Mouse (Mus musculus): ENCODE measurements around the gene Depdc1b. TPM values are rescaled to one million over a fixed set of nuclear protein-coding genes. Genes with fewer than 3 reads are reported as not detected.
A peak's percentile ranks its signal among the peaks of the same experiment; 100 is the strongest.

Depdc1b gene
- polyA plus RNA-seq, 1 experiment, result 11.2 TPM

DNA sequence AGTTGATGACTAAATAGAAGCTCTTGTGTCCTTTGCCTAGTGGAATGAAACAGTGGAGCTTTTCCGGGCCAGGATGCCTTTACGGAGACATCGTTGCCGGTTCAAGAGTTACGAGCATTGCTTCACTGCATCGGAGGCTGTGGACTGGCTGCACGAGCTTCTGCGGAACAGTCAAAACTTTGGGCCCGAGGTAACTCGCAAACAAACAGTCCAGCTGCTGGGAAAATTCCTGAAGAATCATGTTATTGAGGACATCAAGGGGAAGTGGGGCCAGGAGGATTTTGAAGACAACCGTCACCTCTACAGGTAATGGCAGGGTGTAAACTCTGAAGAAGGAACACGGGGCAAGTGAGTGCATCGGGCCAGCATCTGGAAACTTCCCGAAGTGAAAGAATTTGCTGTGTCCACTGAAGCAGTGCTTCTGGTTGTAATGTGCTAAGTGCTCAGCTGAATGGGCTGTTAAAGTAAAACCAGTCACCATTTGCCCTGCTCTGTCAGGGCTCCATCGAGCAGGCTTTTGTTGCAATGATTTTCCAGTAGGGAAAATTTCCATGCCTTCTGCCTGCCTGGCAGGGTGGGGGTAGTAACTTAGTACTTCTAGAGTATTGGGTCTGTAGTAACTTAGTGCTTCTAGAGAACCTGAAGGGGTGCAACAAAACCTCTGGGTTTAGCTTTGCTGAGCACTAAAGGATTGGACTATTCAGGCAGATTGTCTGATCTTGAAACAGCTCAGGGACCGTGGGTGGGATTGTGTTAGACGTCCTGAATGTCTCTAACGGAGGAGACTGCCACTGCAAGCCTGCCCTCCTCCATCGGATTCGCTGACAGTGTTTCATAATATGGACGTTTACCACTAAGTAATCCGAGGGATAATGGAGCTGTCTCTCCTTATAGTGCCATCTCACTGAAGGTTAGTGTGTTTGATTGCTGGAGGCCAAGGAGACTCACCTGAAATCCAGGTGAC, 8.0 kb downstream of the Depdc1b start:
- TF ChIP-seq POLR2A (IDR thresholded peaks at IDR 0.05; ENCODE audit: low read depth, low read length), result no peak
- TF ChIP-seq CTCF (conservative IDR thresholded peaks at IDR 0.05; ENCODE audit: insufficient read depth, insufficient read length, low read depth, low read length), result no peak
- WGBS, result 37% methylated on average over 22 of the region's 22 CpGs
- H3K36me3 ChIP-seq (ENCODE audit: control insufficient read depth, insufficient read depth, low read length), result no peaks in the 10 kb centered on the region
- peak overlapping the region; percentile 27 for H3K4me3 ChIP-seq (ENCODE audit: insufficient read depth, low read depth, low read length)
- no peaks in the 10 kb centered on the region for H3K27me3 ChIP-seq (replicated peaks; ENCODE audit: control insufficient read depth, insufficient read depth, low read length)
- H3K4me1 ChIP-seq (ENCODE audit: control insufficient read depth, insufficient read depth, low read length), result peaks cover 27% of the 10 kb centered on the region
- H3K27ac ChIP-seq (ENCODE audit: insufficient read depth, low read depth, low read length), result peak overlapping the region; percentile 96
- peak; percentile 86 for DNase-seq

DNA sequence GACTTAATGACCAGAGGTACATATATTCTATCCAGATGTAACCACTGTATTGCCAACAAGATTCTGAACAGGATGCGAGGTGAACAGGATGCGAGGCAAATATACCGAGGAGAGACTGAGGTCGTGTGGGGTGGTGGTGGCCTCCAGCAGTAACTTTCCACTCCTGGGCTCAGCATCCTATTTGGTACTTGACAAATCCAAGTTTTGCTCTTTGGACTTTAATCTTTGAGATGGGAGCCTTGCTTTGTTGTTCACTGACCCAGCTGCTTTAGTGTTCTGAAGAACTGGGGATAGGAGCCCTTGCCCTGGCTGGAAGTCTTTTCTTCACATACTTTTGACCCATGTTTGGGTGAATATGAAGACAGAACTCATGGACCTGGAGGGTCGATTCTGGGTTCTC, 9.7 kb downstream of the Depdc1b start:
- peaks cover 27% of the 10 kb centered on the region for H3K4me1 ChIP-seq (ENCODE audit: control insufficient read depth, insufficient read depth, low read length)
- no peak overlapping the region for H3K4me3 ChIP-seq (ENCODE audit: insufficient read depth, low read depth, low read length)
- H3K27ac ChIP-seq (ENCODE audit: insufficient read depth, low read depth, low read length), result peak overlapping the region; percentile 80
- WGBS, result 35% methylated on average over 5 of the region's 5 CpGs
- peak; percentile 89 for DNase-seq
- no peaks in the 10 kb centered on the region for H3K36me3 ChIP-seq (ENCODE audit: control insufficient read depth, insufficient read depth, low read length)
- H3K27me3 ChIP-seq (replicated peaks; ENCODE audit: control insufficient read depth, insufficient read depth, low read length), result no peaks in the 10 kb centered on the region
- TF ChIP-seq CTCF (conservative IDR thresholded peaks at IDR 0.05; ENCODE audit: insufficient read depth, insufficient read length, low read depth, low read length), result no peak
- no peak for TF ChIP-seq POLR2A (IDR thresholded peaks at IDR 0.05; ENCODE audit: low read depth, low read length)

DNA sequence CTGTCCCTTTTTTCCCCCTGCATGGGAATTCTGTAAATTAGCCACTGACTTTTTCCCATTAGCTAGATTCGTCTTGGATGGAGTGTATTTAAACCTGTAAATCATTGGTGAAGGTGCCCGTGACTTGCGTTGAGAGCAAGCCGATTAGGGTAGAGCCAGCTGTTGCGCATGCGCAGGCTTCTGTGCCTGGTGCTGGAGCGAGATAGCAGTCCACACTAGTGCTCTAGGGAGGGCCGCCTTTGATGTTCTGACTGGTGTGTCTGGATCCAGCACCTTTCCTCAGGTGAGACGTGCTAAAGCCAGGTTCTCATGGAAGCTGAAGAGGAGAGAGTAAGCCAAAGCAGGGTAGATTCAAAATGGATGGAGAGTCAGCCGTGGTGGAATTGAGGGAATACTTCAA, 10.2 kb downstream of the Depdc1b start:
- peaks cover 27% of the 10 kb centered on the region for H3K4me1 ChIP-seq (ENCODE audit: control insufficient read depth, insufficient read depth, low read length)
- H3K27me3 ChIP-seq (replicated peaks; ENCODE audit: control insufficient read depth, insufficient read depth, low read length), result no peaks in the 10 kb centered on the region
- peak overlapping the region; percentile 7 for H3K4me3 ChIP-seq (ENCODE audit: insufficient read depth, low read depth, low read length)
- WGBS, result 40% methylated on average over 10 of the region's 10 CpGs
- peak; percentile 94 for DNase-seq
- TF ChIP-seq CTCF (conservative IDR thresholded peaks at IDR 0.05; ENCODE audit: insufficient read depth, insufficient read length, low read depth, low read length) (no peak), POLR2A (IDR thresholded peaks at IDR 0.05; ENCODE audit: low read depth, low read length) (no peak)
- H3K27ac ChIP-seq (ENCODE audit: insufficient read depth, low read depth, low read length), result peak overlapping the region; percentile 80
- no peaks in the 10 kb centered on the region for H3K36me3 ChIP-seq (ENCODE audit: control insufficient read depth, insufficient read depth, low read length)

DNA sequence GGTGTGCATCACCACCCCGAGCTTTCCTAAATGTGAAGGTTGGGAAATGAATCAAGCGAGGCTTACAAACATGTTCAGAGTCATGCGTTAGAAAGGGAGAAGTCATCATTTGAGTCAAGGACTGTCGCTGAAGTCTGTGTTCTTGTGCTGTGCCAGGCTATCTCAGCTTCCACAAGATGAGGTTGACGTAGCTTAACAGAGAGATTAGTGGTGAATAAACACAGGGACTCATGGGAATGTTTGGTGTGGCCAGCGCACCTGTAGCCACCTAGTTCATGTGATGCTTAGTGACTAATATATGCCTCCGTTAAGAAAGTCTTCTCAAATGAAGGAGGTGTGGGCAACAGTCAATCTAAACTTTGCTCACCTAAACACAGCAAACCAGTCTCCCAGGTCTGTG, 10.9 kb downstream of the Depdc1b start:
- WGBS, result 67% methylated on average over 7 of the region's 7 CpGs
- TF ChIP-seq CTCF (conservative IDR thresholded peaks at IDR 0.05; ENCODE audit: insufficient read depth, insufficient read length, low read depth, low read length), result no peak
- no peak for TF ChIP-seq POLR2A (IDR thresholded peaks at IDR 0.05; ENCODE audit: low read depth, low read length)

DNA sequence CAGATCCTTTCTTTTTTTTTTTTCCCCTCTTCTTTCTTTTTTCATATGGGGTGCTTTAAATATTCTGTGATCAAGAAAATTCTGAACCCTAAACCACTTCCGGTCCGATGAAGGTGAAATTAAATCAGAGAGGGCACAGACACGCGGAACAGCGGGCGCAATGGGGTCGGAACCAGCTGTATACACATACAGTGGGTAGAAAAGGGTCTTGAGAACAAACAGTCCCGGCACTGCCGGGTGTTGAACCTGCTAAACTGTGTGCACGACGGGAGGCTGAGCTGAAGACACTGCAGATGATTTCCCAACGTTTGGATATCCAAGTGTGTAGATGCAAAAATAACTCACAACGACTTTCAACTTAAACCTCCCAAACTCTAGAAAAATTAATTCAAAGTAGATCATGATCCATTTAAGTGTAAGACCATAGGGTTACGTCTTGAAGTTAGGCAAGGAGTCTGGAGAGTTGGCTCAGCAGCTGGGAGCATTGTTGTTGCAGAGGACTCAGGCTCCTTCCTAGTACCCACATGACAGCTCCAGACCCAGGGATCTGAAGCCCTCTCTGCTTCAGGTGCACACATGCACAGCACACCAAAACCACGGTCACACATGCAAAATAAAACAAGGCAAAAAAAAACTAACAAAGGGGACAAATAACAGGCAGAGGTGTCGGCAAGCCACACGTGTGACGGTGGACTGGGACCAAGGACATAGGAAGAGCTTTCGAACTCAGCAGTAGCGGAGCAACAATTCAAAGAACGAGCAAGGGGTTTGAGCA, 12.5 kb downstream of the Depdc1b start:
- no peak for DNase-seq
- WGBS, result 81% methylated on average over 21 of the region's 21 CpGs
- Histone ChIP-seq H3K27me3 (replicated peaks; ENCODE audit: control insufficient read depth, insufficient read depth, low read length) (no peaks in the 10 kb centered on the region), H3K36me3 (ENCODE audit: control insufficient read depth, insufficient read depth, low read length) (no peaks in the 10 kb centered on the region), H3K4me3 (ENCODE audit: insufficient read depth, low read depth, low read length) (no peak overlapping the region), H3K4me1 (ENCODE audit: control insufficient read depth, insufficient read depth, low read length) (peaks cover 23% of the 10 kb centered on the region), H3K27ac (ENCODE audit: insufficient read depth, low read depth, low read length) (no peak overlapping the region)
- TF ChIP-seq CTCF (conservative IDR thresholded peaks at IDR 0.05; ENCODE audit: insufficient read depth, insufficient read length, low read depth, low read length), result no peak
- TF ChIP-seq POLR2A (IDR thresholded peaks at IDR 0.05; ENCODE audit: low read depth, low read length), result no peak

More for the DNA sequence above, 10.9 kb downstream of the Depdc1b start:
- H3K27ac ChIP-seq (ENCODE audit: insufficient read depth, low read depth, low read length), result peak overlapping the region; percentile 79
- H3K4me1 ChIP-seq (ENCODE audit: control insufficient read depth, insufficient read depth, low read length), result peaks cover 27% of the 10 kb centered on the region
- peak overlapping the region; percentile 32 for H3K4me3 ChIP-seq (ENCODE audit: insufficient read depth, low read depth, low read length)
- DNase-seq, result no peak
- H3K27me3 ChIP-seq (replicated peaks; ENCODE audit: control insufficient read depth, insufficient read depth, low read length), result no peaks in the 10 kb centered on the region
- H3K36me3 ChIP-seq (ENCODE audit: control insufficient read depth, insufficient read depth, low read length), result no peaks in the 10 kb centered on the region

DNA sequence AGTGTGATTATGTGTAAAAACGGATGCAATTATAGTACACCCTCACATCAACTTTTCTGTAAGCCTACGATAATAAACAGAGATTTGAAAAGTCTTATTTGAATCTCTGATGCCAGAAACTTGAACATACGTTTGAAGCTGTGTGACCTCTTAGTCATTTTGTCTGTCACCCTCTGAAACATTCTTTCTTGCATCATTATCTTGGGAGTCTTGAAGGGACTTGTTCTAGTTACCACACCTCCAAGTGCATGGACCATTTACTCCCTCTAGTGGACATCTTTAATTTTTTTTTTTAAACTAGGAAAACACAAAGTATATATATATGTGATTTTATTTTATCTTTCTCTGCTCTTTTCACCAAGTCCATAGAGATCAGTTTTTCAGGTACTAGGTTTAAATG, 13.6 kb downstream of the Depdc1b start:
- H3K36me3 ChIP-seq (ENCODE audit: control insufficient read depth, insufficient read depth, low read length), result no peaks in the 10 kb centered on the region
- no peaks in the 10 kb centered on the region for H3K27me3 ChIP-seq (replicated peaks; ENCODE audit: control insufficient read depth, insufficient read depth, low read length)
- H3K4me3 ChIP-seq (ENCODE audit: insufficient read depth, low read depth, low read length), result no peak overlapping the region
- H3K27ac ChIP-seq (ENCODE audit: insufficient read depth, low read depth, low read length), result no peak overlapping the region
- TF ChIP-seq POLR2A (IDR thresholded peaks at IDR 0.05; ENCODE audit: low read depth, low read length), result no peak
- H3K4me1 ChIP-seq (ENCODE audit: control insufficient read depth, insufficient read depth, low read length), result peaks cover 19% of the 10 kb centered on the region
- no peak for DNase-seq
- 54% methylated on average over 3 of the region's 3 CpGs for WGBS
